Mouse (Mus musculus) adrenal gland, postnatal 4 days (tissue): ENCODE results near the gene Stx3. TPM values are rescaled to one million over a fixed set of nuclear protein-coding genes. Genes with fewer than 3 reads are reported as not detected.
A peak's percentile ranks its signal among the peaks of the same experiment; 100 is the strongest.

ENCODE experiments used
- DNase-seq, 2 experiments: peaks; one replicate each; pipeline ENCODE4 v3.0.0; 2021 to 2022; ENCODE audit warnings: low spot score in 2 of 2, mixed read lengths in 2 of 2
- long read RNA-seq, 2 experiments: library from polyadenylated mRNA; stranded (forward); transcript quantifications; one replicate each; pipeline ENCODE4 v2.0.0; 2021
- total RNA-seq, 2 experiments: library from RNA; stranded (reverse); gene quantifications; 2 replicates each; pipeline ENCODE4 v1.2.3; 2021

Stx3 gene
- 10 to 100 TPM in 1 of 2 experiments, 1 to 10 TPM in 1; 7.9 to 12.2 TPM for total RNA-seq
- long read RNA-seq, experiment 1, transcript Stx3-202 (11 exons, 2,810 nt), result major isoform, 6 of 7 reads
- long read RNA-seq, experiment 1, partial matches to known transcripts, result 0 of 7 reads
- long read RNA-seq, experiment 1, other reads (novel, unspliced or antisense), result 1 of 7 reads
- long read RNA-seq, experiment 2, transcript Stx3-202 (11 exons, 2,810 nt), result major isoform, 26 of 38 reads
- long read RNA-seq, experiment 2, partial matches to known transcripts, result 2 of 38 reads
- long read RNA-seq, experiment 2, other reads (novel, unspliced or antisense), result 10 of 38 reads

- no peak for DNase-seq
These were observed at the start of gene Stx3 for GRCm38 (mm10) chr19:11819143-11819700. TSS of gene Stx3 (minus strand) at chr19:11819403.

GRCm38 (mm10) chr19:11867837-11868236 is 48.6 kb upstream of the Stx3 start:
- no peak for DNase-seq

GRCm38 (mm10) chr19:11860966-11861365 is 41.8 kb upstream of the Stx3 start, which contains the start of gene Olfr1418:
TSS of gene Olfr1418 (minus strand) at chr19:11861066.
- no peak for DNase-seq

- DNase-seq, result peak in 1 of 2 experiments; percentile 7
These were observed 37.3 kb upstream of the Stx3 start for GRCm38 (mm10) chr19:11856506-11856905.

- no peak for DNase-seq
These were observed 35.6 kb upstream of the Stx3 start for GRCm38 (mm10) chr19:11854821-11855220.

- no peak for DNase-seq
These were observed 33.4 kb upstream of the Stx3 start for GRCm38 (mm10) chr19:11852652-11853051.

- DNase-seq, result no peak
These were observed 27.1 kb upstream of the Stx3 start for GRCm38 (mm10) chr19:11846333-11846732.

GRCm38 (mm10) chr19:11839119-11839518 is 19.9 kb upstream of the Stx3 start, which contains the start of gene Olfr1417:
TSS of gene Olfr1417 (minus strand) at chr19:11839219.
- DNase-seq, result no peak

- no peak for DNase-seq
These were observed 4.3 kb upstream of the Stx3 start for GRCm38 (mm10) chr19:11823346-11824065.

GRCm38 (mm10) chr19:11820211-11820610 is 1.0 kb upstream of the Stx3 start:
- no peak for DNase-seq

- DNase-seq, result peak; percentile 42 to 66
These were observed 597 bp upstream of the Stx3 start for GRCm38 (mm10) chr19:11819800-11820199.

GRCm38 (mm10) chr19:11818199-11819142 is 732 bp downstream of the Stx3 start:
- peak; percentile 18 to 21 for DNase-seq

GRCm38 (mm10) chr19:11817586-11817985 is 1.6 kb downstream of the Stx3 start:
- no peak for DNase-seq

GRCm38 (mm10) chr19:11816706-11817105 is 2.5 kb downstream of the Stx3 start:
- DNase-seq, result no peak

- DNase-seq, result no peak
These were observed 4.4 kb downstream of the Stx3 start for GRCm38 (mm10) chr19:11814742-11815333.

- DNase-seq, result no peak
These were observed 5.6 kb downstream of the Stx3 start for GRCm38 (mm10) chr19:11813649-11814048.

- no peak for DNase-seq
These were observed 6.1 kb downstream of the Stx3 start for GRCm38 (mm10) chr19:11813136-11813535.

GRCm38 (mm10) chr19:11811688-11812365 is 7.4 kb downstream of the Stx3 start:
- DNase-seq, result no peak

- no peak for DNase-seq
These were observed 8.3 kb downstream of the Stx3 start for GRCm38 (mm10) chr19:11810856-11811255.
